Mouse (Mus musculus): ENCODE measurements around the gene Vmn2r104. TPM values are rescaled to one million over a fixed set of nuclear protein-coding genes. Genes with fewer than 3 reads are reported as not detected.

Gene Vmn2r104
- not detected in 4 replicates for total RNA-seq (2023)

DNA sequence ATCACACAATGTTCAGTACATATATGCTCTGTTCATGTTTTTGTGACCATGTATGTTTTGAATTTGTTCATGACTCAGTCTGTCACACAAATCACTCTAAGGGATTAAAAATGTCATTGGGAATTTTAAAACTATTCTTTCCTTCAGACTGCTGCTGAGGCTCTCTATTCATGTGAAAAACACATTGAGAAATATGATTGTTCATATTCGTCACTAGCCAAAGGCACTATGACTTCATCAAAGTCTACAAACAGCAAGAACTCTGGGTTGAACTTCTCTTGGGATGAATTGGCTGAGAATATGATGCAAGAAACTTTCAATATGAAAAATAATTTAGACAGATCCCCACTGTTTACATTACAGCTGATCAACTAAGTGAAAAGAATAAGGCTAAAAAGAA is at the start of gene Vmn2r104:
Gene Vmn2r104, minus strand, starts transcription at position 101 of the 400 bp plus-strand sequence.

Other genes starting within 250 kb of the Vmn2r104 start
- not detected in 4 replicates for gene Fpr-rs7, start 65.9 kb upstream of the Vmn2r104 start, total RNA-seq (2023)
- gene Fpr-rs6, start 134.8 kb upstream of the Vmn2r104 start, total RNA-seq (2023) = not detected in 4 replicates
- gene Vmn2r105, start 186.7 kb upstream of the Vmn2r104 start, total RNA-seq (2023) = not detected in 4 replicates
- gene Vmn2r106, start 237.2 kb upstream of the Vmn2r104 start, total RNA-seq (2023) = not detected in 4 replicates